Mouse (Mus musculus) myocyte (in vitro differentiated cells): ENCODE measurements at regions not wholly inside any gene's neighbourhood (a gene's known extent, or its start where the extent isn't known, plus 50 kb on each side); places are given as distances from the start of the nearest gene placed in this dataset.

Experiments used
- CEBPB ChIP-seq: IDR thresholded peaks from 2 replicates; pipeline ENCODE4 v1.6.1; 2011; ENCODE audit warnings: mild to moderate bottlenecking, moderate library complexity; ENCODE audit not compliant: poor library complexity, insufficient read depth, severe bottlenecking
- E2F4 ChIP-seq: IDR thresholded peaks from one replicate; pipeline ENCODE4 v1.6.1; 2011; ENCODE audit warnings: mild to moderate bottlenecking, control low read depth, moderate library complexity; ENCODE audit not compliant: insufficient read depth
- MAX ChIP-seq: IDR thresholded peaks from one replicate; pipeline ENCODE4 v1.6.1; 2011; ENCODE audit warnings: low read depth, mild to moderate bottlenecking, control low read depth
- MYOG ChIP-seq, 3 experiments: IDR thresholded peaks; one replicate each; pipeline ENCODE4 v1.6.1; 2011; ENCODE audit warnings: control low read depth in 2 of 3, low read depth in 2 of 3, mild to moderate bottlenecking in 2 of 3; ENCODE audit not compliant: insufficient read length in 2 of 3, control insufficient read depth in 1 of 3, insufficient read depth in 1 of 3
- POLR2A ChIP-seq: IDR thresholded peaks from one replicate; pipeline ENCODE4 v1.6.1; 2011; ENCODE audit warnings: low read depth, mild to moderate bottlenecking, control low read depth, moderate library complexity; ENCODE audit not compliant: insufficient read length
- POLR2AphosphoS2 ChIP-seq: IDR thresholded peaks from one replicate; pipeline ENCODE4 v1.6.1; 2011; ENCODE audit warnings: low read depth, control low read depth; ENCODE audit not compliant: insufficient read length
- SRF ChIP-seq: IDR thresholded peaks from one replicate; pipeline ENCODE4 v1.6.1; 2011; ENCODE audit warnings: low read depth; ENCODE audit not compliant: control insufficient read depth, insufficient read length
- TCF12 ChIP-seq: IDR thresholded peaks from one replicate; pipeline ENCODE4 v1.6.1; 2011; ENCODE audit warnings: mild to moderate bottlenecking, control low read depth; ENCODE audit not compliant: poor library complexity, insufficient read depth, severe bottlenecking
- USF1 ChIP-seq: IDR thresholded peaks from one replicate; pipeline ENCODE4 v1.6.1; 2011; ENCODE audit warnings: low read depth, mild to moderate bottlenecking, control low read depth, moderate library complexity

DNA sequence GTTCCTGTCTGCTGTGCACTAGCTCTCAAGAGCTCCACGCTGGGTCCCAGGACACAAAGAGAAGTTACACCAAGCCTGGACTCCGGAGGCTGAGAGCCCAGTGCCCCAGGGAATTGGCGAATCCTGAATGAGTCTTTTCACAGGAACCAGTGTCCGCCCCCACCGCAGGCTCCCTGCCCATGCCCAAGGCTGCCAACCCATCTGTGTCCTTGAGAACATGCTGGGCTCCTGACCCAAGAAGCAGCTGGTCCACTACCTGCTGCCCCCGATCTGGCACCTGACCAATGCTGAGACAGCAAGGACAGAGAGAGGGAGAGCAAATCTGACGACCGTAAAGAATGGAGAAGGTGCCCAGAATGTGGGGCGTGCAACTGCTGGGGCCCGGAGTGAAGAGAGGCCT, 85.2 kb upstream of the Cplx2 start:
- TF ChIP-seq TCF12 (no peak), POLR2AphosphoS2 (no peak), POLR2A (no peak), CEBPB (no peak), MAX (no peak), SRF (no peak), USF1 (no peak), E2F4 (no peak), MYOG (IDR thresholded peaks at IDR 0.05; ENCODE audit: control insufficient read depth in 1 of 3, insufficient read depth in 1 of 3, insufficient read length in 2 of 3, low read depth in 2 of 3) (no peak)
